Mouse (Mus musculus): Measurements from ENCODE around the gene Bbc3.
"Not testable (repeated sequence)": the region's sequence is repeated elsewhere in the genome, so short reads cannot be mapped to it uniquely, and the experiment has no call there.

Bbc3 gene

GRCm38 (mm10) chr7:16308093-16308492 is at the start of gene Bbc3:
Gene Bbc3, plus strand, starts transcription at chr7:16308393.
- DNase-seq (ENCODE audit: low spot score in 2 of 2) = not testable (repeated sequence)

DNA sequence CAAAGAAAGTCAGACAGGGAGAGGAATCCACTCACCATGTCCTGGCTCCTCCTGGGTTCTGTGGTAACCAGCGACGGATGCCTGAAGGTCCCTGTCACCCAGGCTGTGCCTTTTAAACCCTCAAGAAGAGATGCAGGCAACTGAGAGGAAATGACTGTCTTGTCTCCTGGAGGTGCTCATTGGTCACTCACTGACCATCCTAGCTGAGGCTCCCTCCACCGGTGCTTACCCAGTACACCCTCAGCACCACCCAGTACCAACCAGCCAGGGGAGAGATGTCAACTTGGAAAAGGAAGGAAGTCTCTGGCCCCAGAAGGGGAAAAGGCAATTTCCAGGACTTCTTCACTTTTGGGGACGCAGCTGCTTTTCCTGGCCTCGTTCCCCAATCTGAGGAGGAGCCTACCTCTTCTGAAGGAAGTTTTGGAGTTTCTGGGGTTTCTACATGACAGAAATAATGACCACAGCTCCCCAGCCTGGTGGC is 49.0 kb upstream of the Bbc3 start, which contains the start of gene C5ar1:
C5ar1 (minus strand) TSS at position 431 of the 481 bp plus-strand sequence.
- DNase-seq (ENCODE audit: low spot score in 2 of 2) = no peak

- no peak for DNase-seq (ENCODE audit: low spot score in 2 of 2)
Measured at GRCm38 (mm10) chr7:16261097-16261496, 47.1 kb upstream of the Bbc3 start.

DNA sequence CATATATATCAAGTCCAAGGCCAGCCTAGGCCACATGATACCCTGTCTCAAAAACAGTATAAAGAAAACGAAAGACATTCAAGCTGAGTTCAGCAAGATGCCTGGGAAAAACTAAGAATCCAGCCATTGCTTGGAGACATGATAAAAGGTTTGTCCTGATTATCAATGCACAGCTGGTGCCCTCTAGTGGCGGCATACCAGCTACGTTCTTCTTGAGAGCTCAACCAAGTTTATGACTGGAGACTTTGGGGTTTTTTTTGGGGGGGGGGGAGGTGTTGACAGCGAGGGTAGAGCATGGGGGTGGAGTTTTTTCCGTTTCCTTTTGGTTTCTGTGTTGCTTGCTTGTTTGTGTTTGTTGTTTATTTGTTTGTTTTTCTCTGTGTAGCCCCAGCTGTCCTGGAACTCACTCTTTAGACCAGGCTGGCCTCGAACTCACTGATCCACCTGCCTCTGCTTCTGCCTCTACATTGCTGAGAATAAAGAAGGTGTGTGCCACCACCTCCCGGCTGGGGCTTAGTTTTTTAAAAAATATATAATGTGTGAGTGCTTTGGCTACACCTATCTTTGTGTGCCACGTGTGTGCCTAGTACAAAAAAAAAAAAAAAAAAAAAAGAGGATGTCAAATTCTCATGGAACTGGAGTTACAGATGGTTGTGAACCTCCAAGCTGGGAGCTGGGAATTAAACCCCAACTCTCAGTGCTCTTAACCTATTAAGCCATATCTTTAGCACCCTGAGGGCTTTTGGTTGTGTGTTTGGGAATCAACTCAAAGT is 45.0 kb upstream of the Bbc3 start:
- peak; percentile 79 to 92 for DNase-seq (ENCODE audit: low spot score in 2 of 2)

- peak in 1 of 2 experiments; percentile 11 for DNase-seq (ENCODE audit: low spot score in 2 of 2)
Measured at GRCm38 (mm10) chr7:16263843-16264242, 44.4 kb upstream of the Bbc3 start.

DNA sequence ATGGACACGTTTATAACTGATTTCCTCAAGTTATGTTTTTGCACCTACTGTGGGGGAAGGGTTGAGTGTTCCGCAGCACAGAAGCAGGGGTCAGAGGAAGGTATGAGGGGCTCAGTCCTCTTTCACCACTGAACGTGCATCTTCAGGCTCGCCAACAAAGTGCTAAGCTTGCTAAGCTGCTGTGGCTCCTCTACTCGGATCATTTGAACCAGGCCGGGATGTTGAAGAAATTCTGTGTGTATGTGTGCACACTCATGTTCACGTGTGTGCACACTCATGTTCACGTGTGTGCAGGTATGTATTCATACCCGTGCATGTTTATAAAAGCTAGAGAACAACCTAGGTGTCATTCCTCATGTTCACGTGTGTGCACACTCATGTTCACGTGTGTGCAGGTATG is 42.3 kb upstream of the Bbc3 start:
- DNase-seq (ENCODE audit: low spot score in 2 of 2) = no peak

DNA sequence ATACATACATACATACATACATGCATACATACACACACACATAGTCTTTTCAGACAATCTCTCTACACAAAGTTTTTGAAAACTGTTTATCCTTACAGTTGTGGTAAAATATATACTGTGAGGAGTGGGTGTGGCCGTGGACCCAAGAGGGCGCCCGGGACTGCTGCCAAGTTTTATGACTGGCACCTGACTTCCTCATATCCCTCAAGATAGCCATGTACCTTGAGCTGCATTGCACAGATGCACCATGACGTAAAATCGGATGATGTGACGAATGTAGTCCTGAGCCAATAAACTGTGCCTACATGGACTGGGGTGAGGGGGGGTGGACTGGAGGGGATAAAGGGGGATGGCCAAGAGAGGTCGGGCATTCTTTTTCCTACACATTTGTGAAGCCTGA is 41.6 kb upstream of the Bbc3 start:
- DNase-seq (ENCODE audit: low spot score in 2 of 2) = not testable (repeated sequence)

GRCm38 (mm10) chr7:16271139-16271538 is 37.1 kb upstream of the Bbc3 start:
- DNase-seq (ENCODE audit: low spot score in 2 of 2) = no peak

DNA sequence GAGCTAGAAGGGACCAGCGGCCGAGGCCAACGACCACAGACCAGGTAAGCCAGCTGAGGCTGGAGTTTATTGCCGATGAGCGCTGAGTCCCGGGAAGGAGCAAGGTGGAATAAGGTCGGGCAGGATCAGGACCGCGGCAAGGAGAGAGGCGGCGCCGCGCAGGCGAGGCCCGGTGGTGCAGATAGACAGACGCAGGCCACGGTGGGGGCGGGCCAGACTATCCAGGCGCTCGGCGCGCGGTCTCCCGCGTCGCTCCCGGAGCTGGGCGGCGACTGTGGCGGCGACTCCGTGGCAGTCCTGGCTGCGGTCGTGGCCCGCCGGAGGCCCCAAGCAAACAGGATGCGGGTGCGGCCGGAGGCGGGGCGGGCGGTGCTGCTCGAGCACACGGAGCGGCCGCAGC is 35.5 kb upstream of the Bbc3 start:
- peak; percentile 80 to 90 for DNase-seq (ENCODE audit: low spot score in 2 of 2)

DNA sequence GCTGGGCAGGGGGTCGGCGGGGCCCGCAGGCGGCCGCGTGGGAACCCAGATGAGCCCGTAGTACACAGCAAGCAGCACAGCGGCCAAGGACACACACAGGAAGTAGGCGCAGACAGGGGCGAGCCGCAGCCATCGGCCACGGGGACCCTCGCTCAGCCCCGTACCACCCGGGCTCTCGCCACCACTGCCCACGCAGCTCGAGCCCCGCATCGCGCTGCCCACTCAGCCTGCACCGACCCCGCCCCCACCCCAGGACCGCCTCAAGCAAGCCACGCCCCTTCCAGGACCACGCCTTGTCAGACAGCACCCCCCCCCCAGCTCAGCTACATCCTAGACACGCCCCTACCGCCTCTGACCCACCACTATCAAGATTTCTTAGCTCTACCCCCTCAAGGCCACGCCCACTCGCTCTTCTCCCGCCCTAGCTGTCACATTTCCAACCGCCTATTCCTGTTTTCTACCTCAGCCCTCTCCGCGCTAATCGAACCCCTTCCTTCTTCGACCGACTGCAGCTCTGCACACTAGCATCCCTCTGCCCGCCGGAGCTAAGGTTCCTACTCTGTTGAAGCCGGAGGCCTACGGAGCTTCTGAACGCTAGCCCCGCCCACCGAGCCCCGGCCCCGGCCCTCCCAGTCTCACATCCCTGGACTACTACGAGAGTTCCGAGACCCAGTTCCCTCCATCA is 35.0 kb upstream of the Bbc3 start, which contains the start of gene Inafm1:
Inafm1 (minus strand) TSS at position 537 of the 685 bp plus-strand sequence.
- DNase-seq (ENCODE audit: low spot score in 2 of 2) = peak; percentile 88 to 92

GRCm38 (mm10) chr7:16273766-16274140 is 34.4 kb upstream of the Bbc3 start:
- DNase-seq (ENCODE audit: low spot score in 2 of 2) = peak; percentile 79 to 88

DNA sequence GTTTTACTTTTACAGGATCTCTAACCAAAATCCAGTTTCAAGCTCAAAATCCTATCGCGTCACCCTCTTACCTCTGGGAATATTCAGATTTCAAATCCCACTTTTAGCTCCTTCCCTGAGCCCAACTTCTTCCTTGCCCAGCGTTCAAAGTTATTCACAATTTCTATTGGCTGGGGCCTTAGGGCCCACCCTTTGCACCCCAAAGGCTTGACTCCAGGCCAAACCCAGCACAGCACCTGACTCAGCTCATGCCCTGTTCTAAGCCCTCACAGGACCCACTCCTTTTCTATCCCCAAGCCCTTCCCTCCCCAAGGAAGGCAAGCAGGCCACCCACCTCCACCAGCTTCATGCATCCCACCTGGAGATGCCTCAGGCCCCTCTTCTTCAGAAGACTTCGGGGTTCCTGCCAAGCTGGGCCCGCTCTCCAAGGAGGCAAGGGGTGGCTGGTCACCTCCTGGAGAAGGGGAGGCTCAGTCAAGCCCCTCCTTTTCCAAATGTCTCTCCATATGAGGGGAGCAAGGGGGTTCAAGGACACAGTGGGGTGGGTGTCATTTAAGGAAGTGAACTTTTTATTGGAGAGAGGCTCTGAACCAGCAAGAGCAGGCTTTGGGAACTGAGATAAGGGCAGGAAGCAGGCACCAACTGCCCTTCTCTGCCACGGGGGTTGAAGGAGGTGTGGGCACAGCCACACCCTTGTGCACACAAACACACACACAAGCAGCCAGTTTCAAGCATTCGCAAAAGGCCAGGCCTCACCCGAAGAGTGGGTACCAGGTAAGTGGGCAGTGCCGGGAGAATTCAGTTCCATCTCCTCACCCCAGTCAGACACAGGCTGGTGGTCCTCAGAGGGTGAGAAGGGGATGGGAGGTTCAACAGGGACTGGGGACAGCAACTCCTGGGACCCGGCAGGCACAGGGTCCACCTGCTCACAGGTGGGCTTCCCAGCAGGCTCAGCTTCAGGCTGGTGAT is 33.0 kb upstream of the Bbc3 start:
- peak in 1 of 2 experiments; percentile 48 for DNase-seq (ENCODE audit: low spot score in 2 of 2)

GRCm38 (mm10) chr7:16280721-16281120 is 27.5 kb upstream of the Bbc3 start:
- peak in 1 of 2 experiments; percentile 67 for DNase-seq (ENCODE audit: low spot score in 2 of 2)

DNA sequence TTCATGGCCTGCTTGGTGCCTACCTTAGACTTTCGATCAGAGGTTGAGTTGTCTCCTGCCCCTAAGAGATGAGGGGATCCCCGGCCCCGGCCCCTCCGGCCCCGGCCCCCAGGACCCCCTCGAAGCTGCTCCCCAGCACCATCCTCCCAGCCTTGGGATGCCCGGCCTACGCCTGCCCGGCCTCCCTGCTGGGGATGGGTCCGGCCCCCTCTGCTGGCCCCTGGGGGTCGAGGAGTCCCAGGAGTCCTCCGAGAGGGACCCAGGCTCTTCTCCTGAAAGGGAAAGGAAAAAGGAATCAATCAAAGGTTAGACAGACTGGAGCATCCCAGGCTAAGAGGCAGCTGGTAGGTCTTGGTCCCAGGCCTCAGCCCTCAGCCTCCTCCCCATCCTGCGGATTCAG is 25.9 kb upstream of the Bbc3 start:
- peak in 1 of 2 experiments; percentile 61 for DNase-seq (ENCODE audit: low spot score in 2 of 2)

DNA sequence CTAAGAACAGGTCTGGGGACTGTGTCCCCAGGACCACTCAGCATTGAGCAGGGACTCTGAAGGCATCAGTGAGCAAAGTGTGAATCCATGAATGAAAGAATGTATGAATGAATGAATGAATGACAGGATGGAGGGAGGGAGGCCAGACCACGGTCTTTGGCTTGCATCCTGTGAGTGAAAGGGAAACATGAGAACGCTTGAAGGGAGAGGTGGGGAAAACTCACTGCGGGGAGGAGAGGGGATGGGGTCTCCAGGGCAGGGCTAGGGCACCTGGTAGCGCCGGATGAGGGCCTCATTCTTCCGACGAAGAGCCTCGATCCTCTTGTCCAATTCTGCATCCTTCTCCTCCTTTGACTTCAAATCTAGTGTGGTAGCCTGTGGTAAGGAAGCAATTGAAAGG is 24.2 kb upstream of the Bbc3 start:
- DNase-seq (ENCODE audit: low spot score in 2 of 2) = no peak

DNA sequence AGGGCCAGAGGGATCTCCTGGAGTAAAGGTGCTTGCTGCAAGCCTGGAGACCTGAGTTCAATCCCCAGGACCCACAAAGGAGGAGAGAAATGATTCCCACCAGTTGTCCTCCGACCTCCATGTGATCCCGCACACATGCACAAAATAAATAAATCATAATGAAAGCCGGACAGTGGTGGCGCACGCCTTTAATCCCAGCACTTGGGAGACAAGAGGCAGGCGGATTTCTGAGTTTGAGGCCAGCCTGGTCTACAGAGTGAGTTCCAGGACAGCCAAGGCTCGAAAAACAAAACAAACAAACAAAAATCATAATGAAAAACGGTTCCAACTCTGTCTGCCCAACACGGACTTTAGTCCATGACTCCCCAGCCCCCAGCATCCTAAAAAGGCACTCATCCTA is 23.3 kb upstream of the Bbc3 start:
- DNase-seq (ENCODE audit: low spot score in 2 of 2) = peak in 1 of 2 experiments; percentile 55

DNA sequence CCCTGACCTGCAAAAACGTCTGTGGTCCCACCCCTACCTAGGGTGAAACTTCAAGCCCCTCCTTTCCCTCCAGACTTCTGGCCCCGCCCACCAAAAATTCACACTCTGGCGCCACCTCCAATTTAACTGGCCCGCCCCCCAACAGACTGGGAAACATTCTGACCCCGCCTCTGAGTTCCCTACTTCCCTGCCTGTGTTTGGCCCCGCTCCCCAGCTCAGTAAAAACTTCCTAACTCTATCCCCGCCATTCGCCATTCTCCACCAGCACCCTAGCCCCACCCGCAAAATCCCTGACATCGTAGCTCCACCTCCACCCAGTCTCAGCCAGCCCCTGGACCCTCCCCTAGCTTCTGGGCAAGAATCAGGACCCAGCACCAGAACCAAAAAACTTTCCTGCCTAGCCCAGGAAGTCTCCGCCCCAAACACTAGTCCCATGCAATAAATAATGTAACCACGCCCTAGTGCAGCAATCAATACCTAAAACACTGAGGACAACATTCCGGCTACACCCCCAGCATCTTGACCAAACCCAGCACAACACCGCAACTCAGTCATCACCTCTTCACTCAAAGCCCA is 22.7 kb upstream of the Bbc3 start:
- peak; percentile 74 to 83 for DNase-seq (ENCODE audit: low spot score in 2 of 2)

DNA sequence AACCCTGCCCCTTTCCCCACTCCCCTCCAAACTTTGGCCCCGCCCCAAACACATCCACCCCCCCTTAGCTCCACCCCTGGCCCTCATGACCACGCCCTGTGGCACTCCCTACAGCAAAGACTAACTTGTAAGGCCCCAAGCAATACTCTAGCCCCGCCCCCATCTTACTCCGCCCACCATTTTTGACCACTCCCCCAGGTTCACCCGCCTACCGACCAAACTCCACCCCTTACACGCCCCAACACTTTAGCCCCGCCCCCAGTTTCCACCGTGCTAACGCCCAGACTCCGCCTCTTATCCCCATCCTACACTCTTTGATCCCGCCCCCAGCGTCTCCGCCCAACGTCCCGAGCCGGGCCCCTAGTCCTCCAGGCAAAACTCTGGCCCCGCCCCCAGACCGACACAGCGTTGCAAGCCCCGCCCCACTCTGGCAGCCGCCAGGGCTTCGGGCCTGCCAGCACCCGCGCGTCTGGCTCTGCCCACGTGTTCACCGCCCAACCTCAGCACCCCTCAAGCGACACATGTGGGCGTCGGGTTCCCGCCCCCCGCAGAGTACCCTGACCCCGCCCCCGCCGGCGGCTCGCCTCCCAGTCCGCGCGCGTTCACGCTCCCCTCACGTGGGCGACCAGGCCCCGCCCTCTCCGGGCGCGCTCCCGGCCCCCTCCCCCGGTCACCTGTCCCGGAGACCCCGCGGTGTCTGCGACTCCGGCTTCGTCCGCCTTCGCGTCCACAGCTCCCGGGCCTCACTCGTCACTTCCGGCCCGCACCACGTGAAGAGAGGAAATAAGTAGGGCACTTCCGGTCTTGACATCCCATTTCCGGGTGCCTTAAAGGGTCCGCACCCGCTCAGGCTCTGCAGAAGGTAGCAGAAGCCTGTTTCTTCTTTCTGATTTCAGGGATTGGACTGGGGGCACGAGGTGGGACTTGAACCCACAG is 21.9 kb upstream of the Bbc3 start, which contains the start of gene Ccdc9:
Ccdc9 (minus strand) TSS at position 770 of the 936 bp plus-strand sequence.
- peak; percentile 100 for DNase-seq (ENCODE audit: low spot score in 2 of 2)

GRCm38 (mm10) chr7:16287016-16287415 is 21.2 kb upstream of the Bbc3 start:
- DNase-seq (ENCODE audit: low spot score in 2 of 2) = no peak

DNA sequence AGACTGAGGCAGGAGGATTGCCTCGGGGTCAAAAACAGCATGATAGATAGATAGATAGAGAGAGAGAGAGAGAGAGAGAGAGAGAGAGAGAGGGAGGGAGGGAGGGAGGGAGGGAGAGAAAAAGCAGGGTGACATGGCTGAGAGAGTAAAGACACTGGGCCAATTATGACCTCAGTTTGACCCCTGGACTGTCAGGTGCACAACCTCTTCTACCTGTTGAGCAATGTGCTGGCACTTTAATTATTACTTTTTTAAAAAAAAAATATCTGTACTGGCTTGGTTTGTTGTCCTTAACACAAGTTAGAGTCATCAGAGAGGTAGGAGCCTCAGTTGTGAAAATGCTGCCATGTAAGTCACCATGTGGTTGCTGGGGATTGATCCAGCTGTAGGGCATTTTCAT is 20.4 kb upstream of the Bbc3 start:
- DNase-seq (ENCODE audit: low spot score in 2 of 2) = no peak

Measured in spleen, postnatal 4 days (tissue).